Mouse (Mus musculus): ENCODE data around the gene Cnnm2. TPM values are rescaled to one million over a fixed set of nuclear protein-coding genes. Genes with fewer than 3 reads are reported as not detected.

Gene Cnnm2
- polyA plus RNA-seq, 1 experiment: 28.7 TPM

- H3K4me1 ChIP-seq (ENCODE audit: control insufficient read depth, insufficient read depth, insufficient read length, low read length): peaks cover 21% of the 10 kb centered on the region
- H3K4me3 ChIP-seq (ENCODE audit: insufficient read depth, low read depth, low read length): no peak overlapping the region
- no peak overlapping the region for H3K27ac ChIP-seq (replicated peaks; ENCODE audit: low read depth, low read length)
Observed at GRCm38 (mm10) chr19:46836085-46836484, 74.7 kb downstream of the Cnnm2 start.

- peaks cover 13% of the 10 kb centered on the region for H3K4me1 ChIP-seq (ENCODE audit: control insufficient read depth, insufficient read depth, insufficient read length, low read length)
- H3K4me3 ChIP-seq (ENCODE audit: insufficient read depth, low read depth, low read length): no peak overlapping the region
- H3K27ac ChIP-seq (replicated peaks; ENCODE audit: low read depth, low read length): no peak overlapping the region
Observed at GRCm38 (mm10) chr19:46837290-46838079, 76.1 kb downstream of the Cnnm2 start.

GRCm38 (mm10) chr19:46841016-46841415 is 79.6 kb downstream of the Cnnm2 start:
- Histone ChIP-seq H3K4me1 (ENCODE audit: control insufficient read depth, insufficient read depth, insufficient read length, low read length) (peaks cover 7% of the 10 kb centered on the region), H3K4me3 (ENCODE audit: insufficient read depth, low read depth, low read length) (no peak overlapping the region), H3K27ac (replicated peaks; ENCODE audit: low read depth, low read length) (no peak overlapping the region)

- H3K27ac ChIP-seq (replicated peaks; ENCODE audit: low read depth, low read length): no peak overlapping the region
Observed at GRCm38 (mm10) chr19:46843030-46843429, 81.6 kb downstream of the Cnnm2 start.

GRCm38 (mm10) chr19:46846056-46846455 is 84.7 kb downstream of the Cnnm2 start:
- H3K4me3 ChIP-seq (ENCODE audit: insufficient read depth, low read depth, low read length): no peak overlapping the region
- no peaks in the 10 kb centered on the region for H3K4me1 ChIP-seq (ENCODE audit: control insufficient read depth, insufficient read depth, insufficient read length, low read length)
- no peak overlapping the region for H3K27ac ChIP-seq (replicated peaks; ENCODE audit: low read depth, low read length)

More at GRCm38 (mm10) chr19:46843030-46843429, 81.6 kb downstream of the Cnnm2 start:
- no peaks in the 10 kb centered on the region; the same call in none of the 2 replicates for H3K4me1 ChIP-seq (ENCODE audit: control insufficient read depth, insufficient read depth, insufficient read length, low read length)
- H3K4me3 ChIP-seq (ENCODE audit: insufficient read depth, low read depth, low read length): no peak overlapping the region

- no peaks in the 10 kb centered on the region for H3K4me1 ChIP-seq (ENCODE audit: control insufficient read depth, insufficient read depth, insufficient read length, low read length)
- no peak overlapping the region for H3K4me3 ChIP-seq (ENCODE audit: insufficient read depth, low read depth, low read length)
- H3K27ac ChIP-seq (replicated peaks; ENCODE audit: low read depth, low read length): no peak overlapping the region
Observed at GRCm38 (mm10) chr19:46846459-46846858, 85.1 kb downstream of the Cnnm2 start.

GRCm38 (mm10) chr19:46848381-46849268 is 87.2 kb downstream of the Cnnm2 start:
- H3K4me1 ChIP-seq (ENCODE audit: control insufficient read depth, insufficient read depth, insufficient read length, low read length): no peaks in the 10 kb centered on the region
- H3K27ac ChIP-seq (replicated peaks; ENCODE audit: low read depth, low read length): no peak overlapping the region

GRCm38 (mm10) chr19:46849443-46849997 is 88.1 kb downstream of the Cnnm2 start:
- Histone ChIP-seq H3K4me1 (ENCODE audit: control insufficient read depth, insufficient read depth, insufficient read length, low read length) (no peaks in the 10 kb centered on the region), H3K4me3 (ENCODE audit: insufficient read depth, low read depth, low read length) (no peak overlapping the region), H3K27ac (replicated peaks; ENCODE audit: low read depth, low read length) (no peak overlapping the region)

More at GRCm38 (mm10) chr19:46848381-46849268, 87.2 kb downstream of the Cnnm2 start:
- H3K4me3 ChIP-seq (ENCODE audit: insufficient read depth, low read depth, low read length): no peak overlapping the region

GRCm38 (mm10) chr19:46856232-46856631 is 94.8 kb downstream of the Cnnm2 start:
- Histone ChIP-seq H3K27ac (replicated peaks; ENCODE audit: low read depth, low read length) (no peak overlapping the region), H3K4me1 (ENCODE audit: control insufficient read depth, insufficient read depth, insufficient read length, low read length) (no peaks in the 10 kb centered on the region)

GRCm38 (mm10) chr19:46856780-46857179 is 95.4 kb downstream of the Cnnm2 start:
- no peak overlapping the region for H3K4me3 ChIP-seq (ENCODE audit: insufficient read depth, low read depth, low read length)
- H3K4me1 ChIP-seq (ENCODE audit: control insufficient read depth, insufficient read depth, insufficient read length, low read length): no peaks in the 10 kb centered on the region
- H3K27ac ChIP-seq (replicated peaks; ENCODE audit: low read depth, low read length): 0 out of 2 replicates have a peak overlapping the region, but pooled peaks have one; percentile 23

More at GRCm38 (mm10) chr19:46856232-46856631, 94.8 kb downstream of the Cnnm2 start:
- no peak overlapping the region for H3K4me3 ChIP-seq (ENCODE audit: insufficient read depth, low read depth, low read length)

GRCm38 (mm10) chr19:46857277-46857989 is 96.0 kb downstream of the Cnnm2 start:
- no peak overlapping the region for H3K4me3 ChIP-seq (ENCODE audit: insufficient read depth, low read depth, low read length)
- no peaks in the 10 kb centered on the region for H3K4me1 ChIP-seq (ENCODE audit: control insufficient read depth, insufficient read depth, insufficient read length, low read length)
- 0 out of 2 replicates have a peak overlapping the region, but pooled peaks have one; percentile 23 for H3K27ac ChIP-seq (replicated peaks; ENCODE audit: low read depth, low read length)

GRCm38 (mm10) chr19:46858200-46858599 is 96.8 kb downstream of the Cnnm2 start:
- Histone ChIP-seq H3K27ac (replicated peaks; ENCODE audit: low read depth, low read length) (no peak overlapping the region), H3K4me1 (ENCODE audit: control insufficient read depth, insufficient read depth, insufficient read length, low read length) (no peaks in the 10 kb centered on the region), H3K4me3 (ENCODE audit: insufficient read depth, low read depth, low read length) (no peak overlapping the region)

GRCm38 (mm10) chr19:46862556-46862955 is 101.2 kb downstream of the Cnnm2 start:
- no peak overlapping the region for H3K4me3 ChIP-seq (ENCODE audit: insufficient read depth, low read depth, low read length)
- no peaks in the 10 kb centered on the region for H3K4me1 ChIP-seq (ENCODE audit: control insufficient read depth, insufficient read depth, insufficient read length, low read length)
- no peak overlapping the region for H3K27ac ChIP-seq (replicated peaks; ENCODE audit: low read depth, low read length)

- peak overlapping the region; percentile 2; the same call in 1 of the 2 replicates for H3K27ac ChIP-seq (replicated peaks; ENCODE audit: low read depth, low read length)
- no peaks in the 10 kb centered on the region for H3K4me1 ChIP-seq (ENCODE audit: control insufficient read depth, insufficient read depth, insufficient read length, low read length)
- H3K4me3 ChIP-seq (ENCODE audit: insufficient read depth, low read depth, low read length): no peak overlapping the region
Observed at GRCm38 (mm10) chr19:46863236-46863927, 102.0 kb downstream of the Cnnm2 start.
